Mouse (Mus musculus) megakaryocyte, embryonic 14.5 days (primary cell): ENCODE measurements around the gene Stub1.

Experiments
- FLI1 ChIP-seq: IDR thresholded peaks from 2 replicates; pipeline ENCODE4 v1.6.1; 2012; ENCODE audit warnings: low read length, inconsistent platforms, mixed read lengths
- GATA1 ChIP-seq: IDR thresholded peaks from 3 replicates; pipeline ENCODE4 v1.6.1; 2012; ENCODE audit warnings: mixed read lengths, low read length, inconsistent platforms, borderline replicate concordance

GRCm38 (mm10) chr17:25875171-25876136, 42.2 kb upstream of the Stub1 start:
- TF ChIP-seq GATA1 (no peak), FLI1 (no peak)
